Mouse (Mus musculus): ENCODE measurements around the gene Gnat3. TPM values are rescaled to one million over a fixed set of nuclear protein-coding genes. Genes with fewer than 3 reads are reported as not detected.
A peak's percentile ranks its signal among the peaks of the same experiment; 100 is the strongest.

Gene Gnat3
- polyA plus RNA-seq, 1 experiment from 2014 or later, result 3.1 TPM

DNA sequence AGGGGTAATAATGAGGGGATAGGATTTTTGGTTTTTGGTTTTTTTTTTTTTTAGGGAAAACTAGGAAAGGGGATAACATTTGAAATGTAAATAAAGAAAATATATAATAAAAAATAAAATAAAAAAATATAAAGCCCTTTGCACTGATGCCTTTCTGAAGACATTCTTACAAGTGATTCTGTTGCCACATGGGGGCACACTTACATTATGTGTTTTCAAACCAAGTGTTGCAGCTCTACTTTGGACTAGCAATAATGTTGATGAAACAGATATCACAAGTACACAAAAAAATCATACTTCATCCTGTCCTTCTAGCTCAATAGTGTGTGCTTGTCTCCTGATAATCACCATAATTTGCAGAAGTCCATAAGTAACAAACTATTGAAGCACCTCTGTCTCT is 61.0 kb downstream of the Gnat3 start:
- H3K4me2 ChIP-seq (replicated peaks; ENCODE audit: low read depth, low read length), result no peak overlapping the region
- no peak for ATAC-seq (ENCODE audit: low FRiP score)
- H3K4me1 ChIP-seq (replicated peaks; ENCODE audit: control insufficient read depth, insufficient read depth, low read length), result no peaks in the 10 kb centered on the region
- no peak for DNase-seq (ENCODE audit: low spot score)
- no peaks in the 10 kb centered on the region for H3K9me3 ChIP-seq (ENCODE audit: control insufficient read depth, low read length)
- H3K4me3 ChIP-seq (ENCODE audit: low read depth, low read length), result no peak overlapping the region
- H3K27ac ChIP-seq (ENCODE audit: low read depth, low read length), result no peak overlapping the region
- no peak overlapping the region for H3K9ac ChIP-seq (ENCODE audit: low read depth, low read length)
- H3K36me3 ChIP-seq (ENCODE audit: control insufficient read depth, insufficient read depth, low read length), result no peaks in the 10 kb centered on the region
- H3K27me3 ChIP-seq (ENCODE audit: control insufficient read depth, insufficient read depth, low read length), result no peaks in the 10 kb centered on the region

DNA sequence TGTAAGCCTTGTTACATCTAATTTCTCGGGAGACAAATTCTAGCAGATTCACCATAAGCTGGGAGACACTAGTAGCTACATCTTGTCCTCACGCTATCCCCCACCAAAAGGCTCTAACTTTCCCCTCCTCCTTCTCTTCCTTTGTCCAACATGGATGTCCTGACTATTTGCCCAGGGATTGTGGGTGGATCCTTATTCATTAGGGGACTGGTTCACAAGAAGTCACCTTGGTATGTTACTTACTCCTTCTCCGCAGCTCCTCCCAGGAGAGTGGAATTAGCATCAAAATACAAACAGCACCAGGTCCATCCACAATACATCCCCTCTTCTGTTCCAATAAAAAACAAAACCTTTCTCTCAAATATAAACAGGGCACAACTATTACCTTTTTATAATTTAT is 65.2 kb downstream of the Gnat3 start:
- H3K9ac ChIP-seq (ENCODE audit: low read depth, low read length), result no peak overlapping the region
- H3K4me2 ChIP-seq (replicated peaks; ENCODE audit: low read depth, low read length), result no peak overlapping the region
- H3K4me3 ChIP-seq (ENCODE audit: low read depth, low read length), result no peak overlapping the region
- WGBS, result 92% methylated on average over 3 of the region's 3 CpGs
- no peaks in the 10 kb centered on the region for H3K36me3 ChIP-seq (ENCODE audit: control insufficient read depth, insufficient read depth, low read length)
- DNase-seq (ENCODE audit: low spot score) (no peak), ATAC-seq (ENCODE audit: low FRiP score) (no peak)
- H3K9me3 ChIP-seq (ENCODE audit: control insufficient read depth, low read length), result no peaks in the 10 kb centered on the region
- no peaks in the 10 kb centered on the region for H3K4me1 ChIP-seq (replicated peaks; ENCODE audit: control insufficient read depth, insufficient read depth, low read length)
- no peaks in the 10 kb centered on the region for H3K27me3 ChIP-seq (ENCODE audit: control insufficient read depth, insufficient read depth, low read length)
- H3K27ac ChIP-seq (ENCODE audit: low read depth, low read length), result no peak overlapping the region

DNA sequence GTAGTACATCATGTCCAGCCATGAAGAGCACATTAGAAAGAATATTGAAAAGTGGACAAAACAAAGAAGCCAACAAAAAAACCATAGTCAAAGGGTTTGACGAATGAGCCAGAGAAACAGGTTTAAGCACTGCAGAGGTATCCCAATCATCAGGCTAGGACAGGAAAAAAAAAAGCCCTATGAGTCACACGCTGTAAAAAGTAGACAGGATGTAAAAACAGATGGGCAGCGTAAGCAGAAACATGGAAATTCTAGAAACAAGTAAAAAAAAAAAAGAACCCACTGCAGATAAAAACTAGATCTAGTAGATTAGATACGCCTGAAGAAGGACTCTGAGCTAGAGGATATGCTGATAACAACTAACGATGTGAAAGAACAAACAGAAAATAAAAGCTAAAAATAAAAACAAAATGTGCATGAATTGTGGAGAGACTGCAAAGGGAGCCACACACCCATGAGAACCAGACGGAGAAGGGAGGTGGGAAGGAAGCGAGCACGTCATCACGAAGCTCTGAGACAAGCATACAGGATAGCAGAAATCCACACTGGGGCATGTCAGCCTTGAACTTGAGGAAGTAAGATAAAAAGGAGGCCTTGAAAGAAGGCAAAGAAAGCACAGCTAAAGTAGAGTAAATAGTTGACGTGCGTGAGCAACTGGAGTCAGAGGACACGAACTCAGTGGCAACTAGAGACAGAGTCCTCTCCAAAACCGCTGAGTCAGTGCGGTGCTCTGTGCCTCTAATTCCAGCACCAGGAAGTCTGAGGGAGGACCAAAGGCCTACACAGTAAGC is 73.7 kb downstream of the Gnat3 start:
- Histone ChIP-seq H3K9me3 (ENCODE audit: control insufficient read depth, low read length) (no peaks in the 10 kb centered on the region), H3K27ac (ENCODE audit: low read depth, low read length) (no peak overlapping the region), H3K36me3 (ENCODE audit: control insufficient read depth, insufficient read depth, low read length) (no peaks in the 10 kb centered on the region), H3K27me3 (ENCODE audit: control insufficient read depth, insufficient read depth, low read length) (no peaks in the 10 kb centered on the region), H3K4me2 (replicated peaks; ENCODE audit: low read depth, low read length) (no peak overlapping the region), H3K4me1 (replicated peaks; ENCODE audit: control insufficient read depth, insufficient read depth, low read length) (no peaks in the 10 kb centered on the region), H3K4me3 (ENCODE audit: low read depth, low read length) (no peak overlapping the region), H3K9ac (ENCODE audit: low read depth, low read length) (no peak overlapping the region)
- no peak for ATAC-seq (ENCODE audit: low FRiP score)
- WGBS, result 83% methylated on average over 14 of the region's 14 CpGs
- no peak for DNase-seq (ENCODE audit: low spot score)

DNA sequence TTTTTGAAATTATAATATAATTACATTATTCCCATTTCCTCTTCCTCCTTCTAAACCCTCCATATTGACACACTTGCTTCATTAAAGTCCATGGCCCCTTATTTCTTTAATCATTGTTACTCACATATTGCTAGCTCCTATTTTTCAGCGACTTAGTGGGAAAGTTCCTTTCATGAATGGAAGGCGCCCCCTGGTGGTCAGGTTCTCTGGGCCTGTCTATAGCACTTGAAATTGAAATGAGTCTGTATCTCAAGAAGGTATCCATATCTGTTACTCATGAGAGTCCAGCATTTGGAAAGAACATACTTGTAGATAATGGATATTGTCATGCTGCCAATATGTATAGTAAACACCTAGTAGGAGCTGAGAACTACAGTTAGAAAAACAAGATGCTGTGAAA is 80.7 kb downstream of the Gnat3 start:
- Histone ChIP-seq H3K4me3 (ENCODE audit: low read depth, low read length) (no peak overlapping the region), H3K9me3 (ENCODE audit: control insufficient read depth, low read length) (no peaks in the 10 kb centered on the region), H3K4me2 (replicated peaks; ENCODE audit: low read depth, low read length) (no peak overlapping the region), H3K27me3 (ENCODE audit: control insufficient read depth, insufficient read depth, low read length) (no peaks in the 10 kb centered on the region), H3K4me1 (replicated peaks; ENCODE audit: control insufficient read depth, insufficient read depth, low read length) (no peaks in the 10 kb centered on the region), H3K9ac (ENCODE audit: low read depth, low read length) (no peak overlapping the region), H3K36me3 (ENCODE audit: control insufficient read depth, insufficient read depth, low read length) (no peaks in the 10 kb centered on the region), H3K27ac (ENCODE audit: low read depth, low read length) (no peak overlapping the region)
- WGBS, result 8% methylated on average over 2 of the region's 2 CpGs
- DNase-seq (ENCODE audit: low spot score) (peak; percentile 88), ATAC-seq (ENCODE audit: low FRiP score) (peak; percentile 63)

DNA sequence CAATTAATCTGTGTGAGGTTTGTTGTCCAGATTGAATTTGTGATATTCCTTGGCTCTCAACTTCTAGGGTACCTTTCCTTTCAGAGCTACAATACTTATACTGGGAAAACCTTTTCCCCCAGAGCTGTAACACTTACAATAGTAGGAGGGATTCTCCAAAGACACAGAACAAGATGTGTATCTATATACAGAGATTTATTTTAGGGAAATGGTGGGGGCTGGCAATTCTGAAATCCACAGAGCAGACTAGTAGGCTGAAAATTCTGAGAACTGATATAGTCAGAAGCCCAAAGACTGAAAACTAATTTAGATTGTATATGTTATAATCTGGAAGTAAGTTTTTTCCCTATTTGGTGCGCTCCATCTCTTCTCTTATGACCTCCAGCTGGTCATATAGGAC is 86.5 kb downstream of the Gnat3 start:
- Histone ChIP-seq H3K4me2 (replicated peaks; ENCODE audit: low read depth, low read length) (no peak overlapping the region), H3K36me3 (ENCODE audit: control insufficient read depth, insufficient read depth, low read length) (no peaks in the 10 kb centered on the region), H3K9me3 (ENCODE audit: control insufficient read depth, low read length) (no peaks in the 10 kb centered on the region), H3K4me1 (replicated peaks; ENCODE audit: control insufficient read depth, insufficient read depth, low read length) (no peaks in the 10 kb centered on the region), H3K27ac (ENCODE audit: low read depth, low read length) (no peak overlapping the region), H3K4me3 (ENCODE audit: low read depth, low read length) (no peak overlapping the region), H3K27me3 (ENCODE audit: control insufficient read depth, insufficient read depth, low read length) (no peaks in the 10 kb centered on the region), H3K9ac (ENCODE audit: low read depth, low read length) (no peak overlapping the region)
- no peak for ATAC-seq (ENCODE audit: low FRiP score)
- no peak for DNase-seq (ENCODE audit: low spot score)
- 93% methylated on average over 1 of the region's 1 CpGs for WGBS

DNA sequence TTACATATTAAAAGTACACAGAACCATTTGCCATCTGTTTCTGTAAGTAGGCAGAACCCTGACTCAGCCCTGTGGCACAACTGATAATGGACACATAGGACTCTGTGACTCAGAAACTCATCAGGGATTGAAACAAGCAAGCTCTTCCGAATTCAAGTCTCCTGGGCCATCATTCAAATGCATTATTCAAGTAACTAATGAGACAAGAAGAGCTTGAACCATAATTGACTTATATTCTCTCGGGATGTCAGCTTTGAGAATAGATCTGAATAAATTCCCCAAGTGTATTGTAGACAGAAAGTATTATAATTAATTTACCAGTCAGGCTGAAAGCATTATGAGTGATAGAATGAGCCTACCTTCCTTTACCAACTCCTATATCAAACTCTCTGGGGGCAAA is 93.0 kb downstream of the Gnat3 start:
- no peak overlapping the region for H3K4me2 ChIP-seq (replicated peaks; ENCODE audit: low read depth, low read length)
- no peaks in the 10 kb centered on the region for H3K36me3 ChIP-seq (ENCODE audit: control insufficient read depth, insufficient read depth, low read length)
- H3K9me3 ChIP-seq (ENCODE audit: control insufficient read depth, low read length), result no peaks in the 10 kb centered on the region
- no peaks in the 10 kb centered on the region for H3K27me3 ChIP-seq (ENCODE audit: control insufficient read depth, insufficient read depth, low read length)
- no peaks in the 10 kb centered on the region for H3K4me1 ChIP-seq (replicated peaks; ENCODE audit: control insufficient read depth, insufficient read depth, low read length)
- DNase-seq (ENCODE audit: low spot score) (peak; percentile 25), ATAC-seq (ENCODE audit: low FRiP score) (peak; percentile 78)
- no peak overlapping the region for H3K4me3 ChIP-seq (ENCODE audit: low read depth, low read length)
- no peak overlapping the region for H3K27ac ChIP-seq (ENCODE audit: low read depth, low read length)
- WGBS, result 54% methylated on average over 2 of the region's 2 CpGs
- H3K9ac ChIP-seq (ENCODE audit: low read depth, low read length), result no peak overlapping the region

Other genes with a start within 250 kb of the Gnat3 start
- 2.2 and 2.8 TPM in 2 replicates for gene Cd36, start 73.7 kb upstream of the Gnat3 start, polyA plus RNA-seq (2014; fragmentation: Nextera tagmentation; extraction: Ambion mirVana)

All from hindbrain, embryonic 11.5 days (tissue).